In genomic region chr1:175469087-175469788, GRCm38 (mm10) we compare ENCODE assay signal across 20 mouse cellular contexts. TPM values are rescaled to one million over a fixed set of nuclear protein-coding genes. Genes with fewer than 3 reads are reported as not detected.
A peak's percentile ranks its signal among the peaks of the same experiment; 100 is the strongest.
DNase-seq lines count a peak whose midpoint lies in the region; ATAC-seq lines count a peak whose summit lies in the region.
"Had no signal": no experiment of that assay in that cellular context is flagged by ENCODE, and none has a peak within 500 bp of the region (broad histone marks: within the 10 kb centered on the region; RNA-seq: fewer than 3 reads in every experiment).

No protein-coding gene starts in this region.

- DNase-seq in kidney, postnatal 14 days: peak; percentile 5
- no peak for DNase-seq in kidney, adult 18-20 months
- DNase-seq in 416B (ENCODE audit: low read depth): peak; percentile 1
- DNase-seq in B cell, adult 2 months: peak; percentile 14 to 16
- no peak for DNase-seq in urinary bladder, postnatal 4 days (ENCODE audit: low spot score in 2 of 2)
- DNase-seq in testis, postnatal 10 days (ENCODE audit: low spot score): no peak
- DNase-seq: adrenal gland, postnatal 14 days; cerebellum, adult 18-20 months; cerebellum, postnatal 36 days; kidney, postnatal 36 days; layer of hippocampus, adult 9-11 months; lung, embryonic 14.5 days; lung, postnatal 36 days; right cerebral cortex, postnatal 14 days; spleen, adult 18-20 months; thymus, postnatal 14 days had no signal

- ATAC-seq in hematopoietic stem cell, adult 5-6 weeks (replicated peaks in 1 of 2; ENCODE audit: insufficient read depth in 1 of 2, low FRiP score in 2 of 2, low TSS enrichment in 1 of 2, low read depth in 1 of 2, poor library complexity in 2 of 2, severe bottlenecking in 2 of 2): peak; percentile 68 to 69; a peak in 3 of 4 replicates
- ATAC-seq: forebrain, embryonic 13.5 days; intestine, postnatal 0 days had no signal

RNA-seq across cellular contexts. Expression of gene Rgs7, which starts 23.1 kb away (rescaled TPM):
- total RNA-seq in hematopoietic stem cell, adult 5-6 weeks (2017): not detected in 2 replicates
- total RNA-seq: MEL had no signal

Comparison
In these comparisons a context has a peak if more than half of its experiments do, and no peak if none do; other contexts are left out.
1. DNase-seq: peak in kidney, postnatal 14 days (single experiment), 416B (single experiment) and B cell, adult 2 months (2 of 2); none in kidney, adult 18-20 months (single experiment), urinary bladder, postnatal 4 days (0 of 2) and testis, postnatal 10 days (single experiment).